In genomic region chr2:150023873-150024339, GRCm38 (mm10) we compare ENCODE assay signal across 8 mouse cellular contexts.
DNase-seq lines count a peak whose midpoint lies in the region; ATAC-seq and TF ChIP-seq lines count a peak whose summit lies in the region.

No protein-coding gene starts in this region.

- peak; percentile 70 for TF ChIP-seq CTCF in lung, embryonic 14.5 days (IDR thresholded peaks at IDR 0.05; ENCODE audit: low read depth)

- no peaks in the 10 kb centered on the region for H3K4me1 ChIP-seq in lung, embryonic 14.5 days (ENCODE audit: insufficient read depth)
- peaks cover 4% of the 10 kb centered on the region; the same call in 1 of the 2 replicates for H3K4me1 ChIP-seq in forebrain, embryonic 14.5 days (ENCODE audit: control insufficient read depth, insufficient read depth, low read length)
- H3K4me1 ChIP-seq in stomach, embryonic 15.5 days = no peaks in the 10 kb centered on the region

- H3K4me3 ChIP-seq in lung, embryonic 14.5 days (ENCODE audit: low read depth, low read length) = no peak overlapping the region
- H3K4me3 ChIP-seq in forebrain, embryonic 14.5 days (ENCODE audit: low read depth, low read length) = no peak overlapping the region
- H3K4me3 ChIP-seq in stomach, embryonic 15.5 days (replicated peaks) = no peak overlapping the region

- no peak overlapping the region for H3K9ac ChIP-seq in lung, embryonic 14.5 days
- H3K9ac ChIP-seq in forebrain, embryonic 14.5 days (ENCODE audit: low read length) = no peak overlapping the region
- H3K9ac ChIP-seq in stomach, embryonic 15.5 days = no peak overlapping the region

- no peaks in the 10 kb centered on the region for H3K36me3 ChIP-seq in lung, embryonic 14.5 days (ENCODE audit: insufficient read depth)
- H3K36me3 ChIP-seq in forebrain, embryonic 14.5 days (ENCODE audit: control insufficient read depth, insufficient read depth, low read length) = no peaks in the 10 kb centered on the region
- no peaks in the 10 kb centered on the region for H3K36me3 ChIP-seq in stomach, embryonic 15.5 days

- peak; percentile 93 for ATAC-seq in lung, embryonic 14.5 days (ENCODE audit: insufficient read depth)
- ATAC-seq in forebrain, embryonic 14.5 days = peak; percentile 95
- peak; percentile 39; the same call in 1 of the 2 replicates for ATAC-seq in stomach, embryonic 15.5 days (ENCODE audit: insufficient read depth, low FRiP score, low read depth)

- no peaks in the 10 kb centered on the region for H3K27me3 ChIP-seq in lung, embryonic 14.5 days (ENCODE audit: insufficient read depth, low read length)
- no peaks in the 10 kb centered on the region for H3K27me3 ChIP-seq in forebrain, embryonic 14.5 days (replicated peaks; ENCODE audit: control insufficient read depth, insufficient read depth, low read length)
- no peaks in the 10 kb centered on the region for H3K27me3 ChIP-seq in stomach, embryonic 15.5 days (replicated peaks)

- DNase-seq in lung, embryonic 14.5 days = peak; percentile 75
- DNase-seq in lung, adult 18-20 months = no peak
- DNase-seq in cerebellum, adult 11-12 months = peak; percentile 29
- DNase-seq in forebrain, embryonic 14.5 days (ENCODE audit: low spot score) = peak; percentile 78
- peak; percentile 57 for DNase-seq in left cerebral cortex, postnatal 4 days
- DNase-seq in urinary bladder, postnatal 4 days (ENCODE audit: low spot score in 2 of 2) = no peak
- DNase-seq in heart, postnatal 25 days (ENCODE audit: low spot score) = no peak

- intact Hi-C loops in left cerebral cortex, postnatal 4 days (cut with DNase I) = loop anchor here (2.0 kb wide), 1 partner anchor 601 kb away; no protein-coding TSS in a partner anchor
- intact Hi-C loops in heart, postnatal 25 days (cut with DNase I) = loop anchor here (5.0 kb wide), 1 partner anchor 602 kb away; no protein-coding TSS in a partner anchor

- no peaks in the 10 kb centered on the region for H3K9me3 ChIP-seq in lung, embryonic 14.5 days (ENCODE audit: low read depth, low read length)
- no peaks in the 10 kb centered on the region for H3K9me3 ChIP-seq in forebrain, embryonic 14.5 days (replicated peaks; ENCODE audit: control insufficient read depth, low read length)
- no peaks in the 10 kb centered on the region for H3K9me3 ChIP-seq in stomach, embryonic 15.5 days

- no peak overlapping the region for H3K4me2 ChIP-seq in lung, embryonic 14.5 days
- H3K4me2 ChIP-seq in forebrain, embryonic 14.5 days (ENCODE audit: low read length) = no peak overlapping the region
- H3K4me2 ChIP-seq in stomach, embryonic 15.5 days = no peak overlapping the region

- 35% methylated on average over 2 of the region's 2 CpGs for WGBS in lung, embryonic 14.5 days
- 2% methylated on average over 2 of the region's 2 CpGs for WGBS in forebrain, embryonic 14.5 days
- 36% methylated on average over 2 of the region's 2 CpGs for WGBS in stomach, embryonic 15.5 days

- no peak overlapping the region for H3K27ac ChIP-seq in lung, embryonic 14.5 days (ENCODE audit: low read depth)
- no peak overlapping the region for H3K27ac ChIP-seq in forebrain, embryonic 14.5 days (ENCODE audit: low read depth, low read length)
- H3K27ac ChIP-seq in stomach, embryonic 15.5 days = no peak overlapping the region

Comparison
In these comparisons a context has a peak if more than half of its experiments do, and no peak if none do; other contexts are left out.
1. DNase-seq: peak in lung, embryonic 14.5 days (single experiment), cerebellum, adult 11-12 months (single experiment), forebrain, embryonic 14.5 days (single experiment) and left cerebral cortex, postnatal 4 days (single experiment); none in lung, adult 18-20 months (0 of 2), urinary bladder, postnatal 4 days (0 of 2) and heart, postnatal 25 days (single experiment).
2. ATAC-seq: peak in every context shown above with its lines; median percentile 95 in forebrain, embryonic 14.5 days; 93 in lung, embryonic 14.5 days; 39 in stomach, embryonic 15.5 days.